Mouse (Mus musculus): ENCODE measurements around the gene Gtpbp1. TPM values are rescaled to one million over a fixed set of nuclear protein-coding genes. Genes with fewer than 3 reads are reported as not detected.
"Not testable (repeated sequence)": the region's sequence is repeated elsewhere in the genome, so short reads cannot be mapped to it uniquely, and the experiment has no call there.

The Gtpbp1 gene
- polyA plus RNA-seq, 1 experiment: 61.0 TPM

- TF ChIP-seq POLR2A (IDR thresholded peaks at IDR 0.05; ENCODE audit: borderline replicate concordance, extremely low read depth, insufficient read depth, insufficient read length, poor library complexity, severe bottlenecking) (no peak), CTCF (IDR thresholded peaks at IDR 0.05; ENCODE audit: borderline replicate concordance, extremely low read depth, insufficient read depth, insufficient read length) (no peak)
- no peak for DNase-seq (ENCODE audit: low read depth)
These were observed 26.0 kb upstream of the Gtpbp1 start for GRCm38 (mm10) chr15:79664666-79665065.

- TF ChIP-seq POLR2A (IDR thresholded peaks at IDR 0.05; ENCODE audit: borderline replicate concordance, extremely low read depth, insufficient read depth, insufficient read length, poor library complexity, severe bottlenecking) (no peak), CTCF (IDR thresholded peaks at IDR 0.05; ENCODE audit: borderline replicate concordance, extremely low read depth, insufficient read depth, insufficient read length) (peak; percentile 11; the same call in 1 of the 2 replicates)
- no peak for DNase-seq (ENCODE audit: low read depth)
These were observed 21.4 kb upstream of the Gtpbp1 start for GRCm38 (mm10) chr15:79669195-79669594.

- DNase-seq (ENCODE audit: low read depth): peak; percentile 98
- TF ChIP-seq POLR2A (IDR thresholded peaks at IDR 0.05; ENCODE audit: borderline replicate concordance, extremely low read depth, insufficient read depth, insufficient read length, poor library complexity, severe bottlenecking) (peak; percentile 41; the same call in 1 of the 2 replicates), CTCF (IDR thresholded peaks at IDR 0.05; ENCODE audit: borderline replicate concordance, extremely low read depth, insufficient read depth, insufficient read length) (peak; percentile 71)
These were observed 20.2 kb upstream of the Gtpbp1 start, which contains the start of gene Tomm22 for GRCm38 (mm10) chr15:79670249-79670971. TSS of gene Tomm22 (plus strand) at chr15:79670861.

GRCm38 (mm10) chr15:79670972-79671299 is 19.7 kb upstream of the Gtpbp1 start:
- DNase-seq (ENCODE audit: low read depth): no peak
- TF ChIP-seq POLR2A (IDR thresholded peaks at IDR 0.05; ENCODE audit: borderline replicate concordance, extremely low read depth, insufficient read depth, insufficient read length, poor library complexity, severe bottlenecking): no peak
- no peak for TF ChIP-seq CTCF (IDR thresholded peaks at IDR 0.05; ENCODE audit: borderline replicate concordance, extremely low read depth, insufficient read depth, insufficient read length)

GRCm38 (mm10) chr15:79671828-79672348 is 18.8 kb upstream of the Gtpbp1 start:
- DNase-seq (ENCODE audit: low read depth): not testable (repeated sequence)

GRCm38 (mm10) chr15:79677936-79678335 is 12.7 kb upstream of the Gtpbp1 start:
- TF ChIP-seq POLR2A (IDR thresholded peaks at IDR 0.05; ENCODE audit: borderline replicate concordance, extremely low read depth, insufficient read depth, insufficient read length, poor library complexity, severe bottlenecking): no peak
- no peak for TF ChIP-seq CTCF (IDR thresholded peaks at IDR 0.05; ENCODE audit: borderline replicate concordance, extremely low read depth, insufficient read depth, insufficient read length)

GRCm38 (mm10) chr15:79681973-79682372 is 8.7 kb upstream of the Gtpbp1 start:
- DNase-seq (ENCODE audit: low read depth): no peak
- TF ChIP-seq POLR2A (IDR thresholded peaks at IDR 0.05; ENCODE audit: borderline replicate concordance, extremely low read depth, insufficient read depth, insufficient read length, poor library complexity, severe bottlenecking) (no peak), CTCF (IDR thresholded peaks at IDR 0.05; ENCODE audit: borderline replicate concordance, extremely low read depth, insufficient read depth, insufficient read length) (no peak)

More at GRCm38 (mm10) chr15:79677936-79678335, 12.7 kb upstream of the Gtpbp1 start:
- no peak for DNase-seq (ENCODE audit: low read depth)

- TF ChIP-seq CTCF (IDR thresholded peaks at IDR 0.05; ENCODE audit: borderline replicate concordance, extremely low read depth, insufficient read depth, insufficient read length): no peak
- TF ChIP-seq POLR2A (IDR thresholded peaks at IDR 0.05; ENCODE audit: borderline replicate concordance, extremely low read depth, insufficient read depth, insufficient read length, poor library complexity, severe bottlenecking): no peak
- no peak for DNase-seq (ENCODE audit: low read depth)
These were observed 7.5 kb upstream of the Gtpbp1 start for GRCm38 (mm10) chr15:79683146-79683545.

GRCm38 (mm10) chr15:79683707-79684465 is 6.8 kb upstream of the Gtpbp1 start:
- TF ChIP-seq CTCF (IDR thresholded peaks at IDR 0.05; ENCODE audit: borderline replicate concordance, extremely low read depth, insufficient read depth, insufficient read length): no peak
- no peak for TF ChIP-seq POLR2A (IDR thresholded peaks at IDR 0.05; ENCODE audit: borderline replicate concordance, extremely low read depth, insufficient read depth, insufficient read length, poor library complexity, severe bottlenecking)
- DNase-seq (ENCODE audit: low read depth): no peak

- TF ChIP-seq POLR2A (IDR thresholded peaks at IDR 0.05; ENCODE audit: borderline replicate concordance, extremely low read depth, insufficient read depth, insufficient read length, poor library complexity, severe bottlenecking) (no peak), CTCF (IDR thresholded peaks at IDR 0.05; ENCODE audit: borderline replicate concordance, extremely low read depth, insufficient read depth, insufficient read length) (no peak)
- no peak for DNase-seq (ENCODE audit: low read depth)
These were observed 6.0 kb upstream of the Gtpbp1 start for GRCm38 (mm10) chr15:79684616-79685015.

- TF ChIP-seq CTCF (IDR thresholded peaks at IDR 0.05; ENCODE audit: borderline replicate concordance, extremely low read depth, insufficient read depth, insufficient read length): no peak
- no peak for TF ChIP-seq POLR2A (IDR thresholded peaks at IDR 0.05; ENCODE audit: borderline replicate concordance, extremely low read depth, insufficient read depth, insufficient read length, poor library complexity, severe bottlenecking)
- no peak for DNase-seq (ENCODE audit: low read depth)
These were observed 5.5 kb upstream of the Gtpbp1 start for GRCm38 (mm10) chr15:79685141-79685641.
